21 mouse cellular contexts compared by ENCODE assay signal in genomic region chr8:106131021-106131420, GRCm38 (mm10). TPM values are rescaled to one million over a fixed set of nuclear protein-coding genes. Genes with fewer than 3 reads are reported as not detected.
"Had no signal": no experiment of that assay in that cellular context is flagged by ENCODE, and none has a peak within 500 bp of the region (broad histone marks: within the 10 kb centered on the region; RNA-seq: fewer than 3 reads in every experiment).

No protein-coding gene starts in this region.

- H3K9me3 ChIP-seq: lung, embryonic 15.5 days; megakaryocyte, embryonic 14.5 days; midbrain, embryonic 13.5 days; midbrain, embryonic 15.5 days; neural tube, embryonic 12.5 days; stomach, embryonic 15.5 days had no signal

- DNase-seq: lung, adult 2 months; lung, postnatal 14 days; lung, postnatal 36 days; right cerebral cortex, postnatal 14 days; thymus, adult 2 months; thymus, postnatal 25 days; thymus, postnatal 4 days had no signal

- H3K9ac ChIP-seq: lung, embryonic 15.5 days; midbrain, embryonic 13.5 days; midbrain, embryonic 15.5 days; neural tube, embryonic 12.5 days; stomach, embryonic 15.5 days had no signal

- ATAC-seq: lung, postnatal 0 days; midbrain, embryonic 13.5 days; midbrain, embryonic 15.5 days had no signal

- H3K27ac ChIP-seq: lung, embryonic 15.5 days; macrophage; midbrain, embryonic 13.5 days; midbrain, embryonic 15.5 days; neural tube, embryonic 12.5 days; stomach, embryonic 15.5 days; stomach, postnatal 0 days had no signal

- H3K4me2 ChIP-seq: lung, embryonic 15.5 days; midbrain, embryonic 11.5 days; midbrain, embryonic 13.5 days; midbrain, embryonic 15.5 days; neural tube, embryonic 12.5 days; stomach, embryonic 15.5 days had no signal

- H3K4me3 ChIP-seq: lung, embryonic 15.5 days; megakaryocyte, embryonic 14.5 days; midbrain, embryonic 13.5 days; midbrain, embryonic 15.5 days; neural tube, embryonic 12.5 days; stomach, embryonic 15.5 days had no signal

RNA-seq across cellular contexts. Expression of gene Esrp2, which starts 5.8 kb away (rescaled TPM):
- total RNA-seq: megakaryocyte progenitor cell, adult 5-6 weeks; monocyte, adult 5-6 weeks; neutrophil, adult 5-6 weeks had no signal
- polyA plus RNA-seq: macrophage; neural tube, embryonic 14.5 days had no signal
